Comparison of ENCODE assay signal across 17 mouse cellular contexts in the genomic region with DNA sequence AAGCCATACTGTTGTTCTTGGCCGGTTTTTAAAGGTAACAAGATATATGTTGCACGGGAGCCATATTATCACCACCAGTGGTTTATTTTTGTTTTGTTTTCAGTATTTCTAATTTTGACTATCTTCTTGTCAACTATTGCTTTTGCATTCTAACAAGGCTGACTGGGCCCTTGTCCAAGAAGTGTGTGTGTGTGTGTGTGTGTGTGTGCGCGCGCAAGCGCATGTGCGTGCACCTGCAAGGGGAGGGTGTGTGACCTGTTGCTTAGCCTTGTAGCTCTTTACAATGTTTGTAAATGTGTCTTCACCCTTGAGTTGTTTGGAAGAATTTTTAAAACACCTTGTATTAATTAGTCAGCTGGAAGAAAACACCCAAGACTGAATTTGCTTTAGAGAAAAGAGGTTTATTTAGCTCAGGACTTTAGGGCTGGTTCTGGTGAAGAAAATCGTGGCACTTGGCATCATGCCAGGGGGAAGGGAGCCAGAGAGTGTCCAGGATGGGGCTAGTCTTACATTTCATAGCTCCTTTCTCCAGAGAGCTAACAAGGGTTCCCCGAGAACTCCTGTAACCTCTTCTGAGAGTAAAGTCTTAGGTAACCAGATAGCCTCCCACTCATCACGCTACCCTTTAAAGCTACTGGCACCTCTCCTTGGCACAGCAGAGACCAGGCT. TPM values are rescaled to one million over a fixed set of nuclear protein-coding genes. Genes with fewer than 3 reads are reported as not detected.
DNase-seq lines count a peak whose midpoint lies in the region; ATAC-seq and TF ChIP-seq lines count a peak whose summit lies in the region.
"Had no signal": no experiment of that assay in that cellular context is flagged by ENCODE, and none has a peak within 500 bp of the region (broad histone marks: within the 10 kb centered on the region; RNA-seq: fewer than 3 reads in every experiment).

No protein-coding gene starts in this region.

- no peak overlapping the region for H3K4me3 ChIP-seq in embryonic facial prominence, embryonic 12.5 days
- no peak overlapping the region for H3K4me3 ChIP-seq in embryonic facial prominence, embryonic 10.5 days
- H3K4me3 ChIP-seq in lung, embryonic 14.5 days (ENCODE audit: low read depth, low read length), result no peak overlapping the region
- no peak overlapping the region for H3K4me3 ChIP-seq in myocyte
- no peak overlapping the region for H3K4me3 ChIP-seq in heart, embryonic 12.5 days
- H3K4me3 ChIP-seq: liver, embryonic 13.5 days; neural tube, embryonic 15.5 days had no signal

- no peak for TF ChIP-seq POLR2A in myocyte (IDR thresholded peaks at IDR 0.05; ENCODE audit: insufficient read length, low read depth)

- H3K36me3 ChIP-seq in embryonic facial prominence, embryonic 12.5 days, result no peaks in the 10 kb centered on the region
- H3K36me3 ChIP-seq in embryonic facial prominence, embryonic 10.5 days (replicated peaks), result no peaks in the 10 kb centered on the region
- no peaks in the 10 kb centered on the region for H3K36me3 ChIP-seq in lung, embryonic 14.5 days (ENCODE audit: insufficient read depth)
- H3K36me3 ChIP-seq in myocyte (ENCODE audit: control insufficient read depth, insufficient read depth), result no peaks in the 10 kb centered on the region
- no peaks in the 10 kb centered on the region for H3K36me3 ChIP-seq in heart, embryonic 12.5 days
- H3K36me3 ChIP-seq: liver, embryonic 13.5 days; neural tube, embryonic 15.5 days had no signal

- H3K79me2 ChIP-seq in myocyte (ENCODE audit: control insufficient read depth, insufficient read depth), result no peaks in the 10 kb centered on the region

- 78% methylated on average over 10 of the region's 10 CpGs for WGBS in embryonic facial prominence, embryonic 12.5 days
- WGBS in embryonic facial prominence, embryonic 10.5 days, result 89% methylated on average over 10 of the region's 10 CpGs
- WGBS in lung, embryonic 14.5 days, result 76% methylated on average over 10 of the region's 10 CpGs
- 83% methylated on average over 10 of the region's 10 CpGs for WGBS in heart, embryonic 12.5 days

- TF ChIP-seq CTCF in lung, embryonic 14.5 days (IDR thresholded peaks at IDR 0.05; ENCODE audit: low read depth), result no peak

- no peak for ATAC-seq in embryonic facial prominence, embryonic 12.5 days (ENCODE audit: insufficient number of reproducible peaks, insufficient read depth, low FRiP score, low TSS enrichment)
- no peak for ATAC-seq in lung, embryonic 14.5 days (ENCODE audit: insufficient read depth)
- no peak for ATAC-seq in heart, embryonic 12.5 days (ENCODE audit: insufficient number of reproducible peaks, low FRiP score)
- ATAC-seq: intestine, postnatal 0 days had no signal

- no peak for DNase-seq in embryonic facial prominence, embryonic 10.5 days (ENCODE audit: low spot score)
- DNase-seq in lung, embryonic 14.5 days, result peak; percentile 37
- no peak for DNase-seq in lung, adult 18-20 months
- peak; percentile 5 for DNase-seq in fat pad, adult 2 months (ENCODE audit: extremely low read depth, low read depth, low spot score)
- no peak for DNase-seq in embryo, embryonic 9.5 days (ENCODE audit: extremely low spot score)
- DNase-seq: adrenal gland, postnatal 36 days; heart, postnatal 4 days; liver, embryonic 13.5 days; retina, postnatal 1 day; spleen, adult 18-20 months; thymus, postnatal 4 days had no signal

- H3K9ac ChIP-seq in embryonic facial prominence, embryonic 12.5 days, result no peak overlapping the region
- no peak overlapping the region for H3K9ac ChIP-seq in lung, embryonic 14.5 days
- no peak overlapping the region for H3K9ac ChIP-seq in heart, embryonic 12.5 days
- H3K9ac ChIP-seq: liver, embryonic 13.5 days; neural tube, embryonic 15.5 days had no signal

- no peak overlapping the region for H3ac ChIP-seq in myocyte (ENCODE audit: control insufficient read depth, insufficient read length)

- no peak overlapping the region for H3K4me2 ChIP-seq in embryonic facial prominence, embryonic 12.5 days (replicated peaks)
- H3K4me2 ChIP-seq in lung, embryonic 14.5 days, result no peak overlapping the region
- peak overlapping the region; percentile 14 for H3K4me2 ChIP-seq in myocyte (ENCODE audit: low read depth)
- H3K4me2 ChIP-seq in heart, embryonic 12.5 days, result no peak overlapping the region
- H3K4me2 ChIP-seq: liver, embryonic 13.5 days; neural tube, embryonic 15.5 days had no signal

- no peaks in the 10 kb centered on the region for H3K9me3 ChIP-seq in embryonic facial prominence, embryonic 12.5 days
- H3K9me3 ChIP-seq in embryonic facial prominence, embryonic 10.5 days, result no peaks in the 10 kb centered on the region
- no peaks in the 10 kb centered on the region for H3K9me3 ChIP-seq in lung, embryonic 14.5 days (ENCODE audit: low read depth, low read length)
- no peaks in the 10 kb centered on the region for H3K9me3 ChIP-seq in heart, embryonic 12.5 days (replicated peaks)
- H3K9me3 ChIP-seq: liver, embryonic 13.5 days; neural tube, embryonic 15.5 days had no signal

- H3K27me3 ChIP-seq in embryonic facial prominence, embryonic 12.5 days, result 0 out of 2 replicates have a peak, but pooled peaks cover 6% of the 10 kb centered on the region
- H3K27me3 ChIP-seq in embryonic facial prominence, embryonic 10.5 days (replicated peaks; ENCODE audit: low read depth, poor library complexity, severe bottlenecking), result peaks cover 27% of the 10 kb centered on the region
- peaks cover 4% of the 10 kb centered on the region; the same call in 1 of the 2 replicates for H3K27me3 ChIP-seq in lung, embryonic 14.5 days (ENCODE audit: insufficient read depth, low read length)
- no peaks in the 10 kb centered on the region for H3K27me3 ChIP-seq in myocyte (ENCODE audit: control insufficient read depth, insufficient read depth, insufficient read length)
- no peaks in the 10 kb centered on the region for H3K27me3 ChIP-seq in heart, embryonic 12.5 days (replicated peaks)

- 0 out of 2 replicates have a peak overlapping the region, but pooled peaks have one; percentile 26 for H3K27ac ChIP-seq in embryonic facial prominence, embryonic 12.5 days
- H3K27ac ChIP-seq in embryonic facial prominence, embryonic 10.5 days (replicated peaks), result no peak overlapping the region
- H3K27ac ChIP-seq in lung, embryonic 14.5 days (ENCODE audit: low read depth), result no peak overlapping the region
- H3K27ac ChIP-seq in heart, embryonic 12.5 days (ENCODE audit: poor library complexity, severe bottlenecking), result no peak overlapping the region
- H3K27ac ChIP-seq: liver, embryonic 13.5 days; neural tube, embryonic 15.5 days; stomach, postnatal 0 days had no signal

- H3K4me1 ChIP-seq in embryonic facial prominence, embryonic 12.5 days, result peaks cover 10% of the 10 kb centered on the region
- H3K4me1 ChIP-seq in embryonic facial prominence, embryonic 10.5 days, result peaks cover 11% of the 10 kb centered on the region
- 0 out of 2 replicates have a peak, but pooled peaks cover 6% of the 10 kb centered on the region for H3K4me1 ChIP-seq in lung, embryonic 14.5 days (ENCODE audit: insufficient read depth)
- H3K4me1 ChIP-seq in heart, embryonic 12.5 days (replicated peaks), result peaks cover 7% of the 10 kb centered on the region; the same call in 1 of the 2 replicates
- H3K4me1 ChIP-seq: liver, embryonic 13.5 days had no signal

TF ChIP-seq in myocyte, 11 proteins besides CTCF, POLR2A, EP300 and RAD21:
- no peak for TF ChIP-seq SRF (IDR thresholded peaks at IDR 0.05; ENCODE audit: control insufficient read depth, insufficient read length, low read depth)
- no peak for TF ChIP-seq REST (IDR thresholded peaks at IDR 0.05; ENCODE audit: insufficient read depth, insufficient read length)
- TF ChIP-seq POLR2AphosphoS2 (IDR thresholded peaks at IDR 0.05; ENCODE audit: insufficient read length, low read depth), result no peak
- TF ChIP-seq USF1 (IDR thresholded peaks at IDR 0.05; ENCODE audit: low read depth), result no peak
- TF ChIP-seq MYOG (IDR thresholded peaks at IDR 0.05; ENCODE audit: control insufficient read depth in 1 of 3, insufficient read depth in 1 of 3, insufficient read length in 2 of 3, low read depth in 2 of 3), result no peak
- no peak for TF ChIP-seq E2F4 (IDR thresholded peaks at IDR 0.05; ENCODE audit: insufficient read depth)
- no peak for TF ChIP-seq TCF3 (IDR thresholded peaks at IDR 0.05; ENCODE audit: insufficient read length, low read depth)
- TF ChIP-seq TCF12 (IDR thresholded peaks at IDR 0.05; ENCODE audit: insufficient read depth, poor library complexity, severe bottlenecking), result no peak
- TF ChIP-seq MAX (IDR thresholded peaks at IDR 0.05; ENCODE audit: low read depth), result no peak
- TF ChIP-seq CEBPB (IDR thresholded peaks at IDR 0.05; ENCODE audit: insufficient read depth, poor library complexity, severe bottlenecking), result no peak
- no peak for TF ChIP-seq MYOD1 (IDR thresholded peaks at IDR 0.05; ENCODE audit: control insufficient read depth in 1 of 3, insufficient read length in 2 of 3, low read depth in 2 of 3)

RNA-seq across cellular contexts. Expression of a gene that starts 3.0 kb away (rescaled TPM):
- polyA plus RNA-seq in embryonic facial prominence, embryonic 12.5 days (2016; fragmentation: Nextera tagmentation; extraction: Ambion mirVana), result 7.1 and 8.3 TPM in 2 replicates
- polyA plus RNA-seq in embryonic facial prominence, embryonic 10.5 days (2016; fragmentation: Nextera tagmentation; extraction: Ambion mirVana), result 3.0 and 3.3 TPM in 2 replicates
- 5.3 and 5.4 TPM in 2 replicates for polyA plus RNA-seq in lung, embryonic 14.5 days (2014; fragmentation: Nextera tagmentation; extraction: Ambion mirVana)
- 1.7 TPM for polyA plus RNA-seq in myocyte (2012; fragmentation: generic; extraction: Trizol)
- 4.0 and 4.2 TPM in 2 replicates for polyA plus RNA-seq in heart, embryonic 12.5 days (2016; fragmentation: Nextera tagmentation; extraction: Ambion mirVana)

Comparison
In these comparisons a context has a peak if more than half of its experiments do, and no peak if none do; other contexts are left out.
1. DNase-seq: peak in lung, embryonic 14.5 days (single experiment) and fat pad, adult 2 months (single experiment); none in embryonic facial prominence, embryonic 10.5 days (single experiment), lung, adult 18-20 months (0 of 2) and embryo, embryonic 9.5 days (single experiment).